In genomic region chr2:153861960-153862359, GRCm38 (mm10) we compare ENCODE assay signal across 23 mouse cellular contexts. TPM values are rescaled to one million over a fixed set of nuclear protein-coding genes. Genes with fewer than 3 reads are reported as not detected.
DNase-seq lines count a peak whose midpoint lies in the region; ATAC-seq lines count a peak whose summit lies in the region.
"Had no signal": no experiment of that assay in that cellular context is flagged by ENCODE, and none has a peak within 500 bp of the region (broad histone marks: within the 10 kb centered on the region; RNA-seq: fewer than 3 reads in every experiment).

No protein-coding gene starts in this region.

- no peaks in the 10 kb centered on the region for H3K4me1 ChIP-seq in limb, embryonic 13.5 days
- no peaks in the 10 kb centered on the region for H3K4me1 ChIP-seq in limb, embryonic 10.5 days
- no peaks in the 10 kb centered on the region for H3K4me1 ChIP-seq in midbrain, embryonic 10.5 days
- H3K4me1 ChIP-seq in intestine, embryonic 15.5 days (replicated peaks), result no peaks in the 10 kb centered on the region
- H3K4me1 ChIP-seq: embryonic facial prominence, embryonic 12.5 days; forebrain, embryonic 12.5 days; forebrain, embryonic 15.5 days; hindbrain, embryonic 12.5 days; hindbrain, embryonic 15.5 days had no signal

- no peaks in the 10 kb centered on the region for H3K9me3 ChIP-seq in limb, embryonic 13.5 days
- no peaks in the 10 kb centered on the region for H3K9me3 ChIP-seq in limb, embryonic 10.5 days (replicated peaks)
- peaks cover 3% of the 10 kb centered on the region; the same call in 1 of the 2 replicates for H3K9me3 ChIP-seq in midbrain, embryonic 10.5 days (replicated peaks)
- H3K9me3 ChIP-seq in intestine, embryonic 15.5 days, result no peaks in the 10 kb centered on the region
- H3K9me3 ChIP-seq: embryonic facial prominence, embryonic 12.5 days; forebrain, embryonic 12.5 days; forebrain, embryonic 15.5 days; hindbrain, embryonic 12.5 days; hindbrain, embryonic 15.5 days had no signal

- no peaks in the 10 kb centered on the region for H3K36me3 ChIP-seq in limb, embryonic 13.5 days
- no peaks in the 10 kb centered on the region for H3K36me3 ChIP-seq in limb, embryonic 10.5 days
- no peaks in the 10 kb centered on the region for H3K36me3 ChIP-seq in midbrain, embryonic 10.5 days
- no peaks in the 10 kb centered on the region for H3K36me3 ChIP-seq in intestine, embryonic 15.5 days
- H3K36me3 ChIP-seq: embryonic facial prominence, embryonic 12.5 days; forebrain, embryonic 12.5 days; forebrain, embryonic 15.5 days; hindbrain, embryonic 12.5 days; hindbrain, embryonic 15.5 days had no signal

- no peaks in the 10 kb centered on the region for H3K27me3 ChIP-seq in limb, embryonic 13.5 days
- no peaks in the 10 kb centered on the region for H3K27me3 ChIP-seq in limb, embryonic 10.5 days (ENCODE audit: low read depth, poor library complexity, severe bottlenecking)
- H3K27me3 ChIP-seq in midbrain, embryonic 10.5 days (ENCODE audit: low read depth, poor library complexity, severe bottlenecking), result 0 out of 2 replicates have a peak, but pooled peaks cover 3% of the 10 kb centered on the region
- no peaks in the 10 kb centered on the region; the same call in 1 of the 2 replicates for H3K27me3 ChIP-seq in intestine, embryonic 15.5 days (replicated peaks)
- H3K27me3 ChIP-seq: embryonic facial prominence, embryonic 12.5 days; forebrain, embryonic 15.5 days; hindbrain, embryonic 12.5 days; hindbrain, embryonic 15.5 days had no signal

- H3K9ac ChIP-seq in limb, embryonic 13.5 days, result no peak overlapping the region
- H3K9ac ChIP-seq in intestine, embryonic 15.5 days, result no peak overlapping the region
- H3K9ac ChIP-seq: embryonic facial prominence, embryonic 12.5 days; forebrain, embryonic 12.5 days; forebrain, embryonic 15.5 days; hindbrain, embryonic 12.5 days; hindbrain, embryonic 15.5 days had no signal

- H3K4me3 ChIP-seq in limb, embryonic 13.5 days, result no peak overlapping the region
- H3K4me3 ChIP-seq in limb, embryonic 10.5 days, result no peak overlapping the region
- H3K4me3 ChIP-seq in midbrain, embryonic 10.5 days, result no peak overlapping the region
- H3K4me3 ChIP-seq in intestine, embryonic 15.5 days (replicated peaks), result no peak overlapping the region
- H3K4me3 ChIP-seq: embryonic facial prominence, embryonic 12.5 days; erythroblast, embryonic 14.5 days; forebrain, embryonic 12.5 days; forebrain, embryonic 15.5 days; heart, adult 2 months; hindbrain, embryonic 12.5 days; hindbrain, embryonic 15.5 days had no signal

- peak; percentile 75; the same call in 1 of the 2 replicates for ATAC-seq in limb, embryonic 13.5 days (ENCODE audit: low FRiP score, low read depth)
- ATAC-seq in intestine, embryonic 15.5 days, result no peak
- ATAC-seq: activated CD4-positive, CD25-positive, alpha-beta regulatory T cell, adult 4 months; forebrain, embryonic 15.5 days had no signal

- H3K4me2 ChIP-seq in limb, embryonic 13.5 days (replicated peaks), result no peak overlapping the region
- H3K4me2 ChIP-seq in intestine, embryonic 15.5 days (replicated peaks), result no peak overlapping the region
- H3K4me2 ChIP-seq: embryonic facial prominence, embryonic 12.5 days; forebrain, embryonic 12.5 days; forebrain, embryonic 15.5 days; heart, embryonic 11.5 days; hindbrain, embryonic 12.5 days; hindbrain, embryonic 15.5 days had no signal

- DNase-seq in limb, embryonic 10.5 days (ENCODE audit: low spot score), result no peak
- DNase-seq in A20 (ENCODE audit: low read depth, low spot score), result peak; percentile 91
- peak; percentile 4 for DNase-seq in brain, adult 2 months (ENCODE audit: low read depth, low spot score)
- no peak for DNase-seq in midbrain, embryonic 10.5 days (ENCODE audit: low spot score)
- DNase-seq: adrenal gland, adult 8-10 months; adrenal gland, postnatal 25 days; cerebellum, adult 18-20 months; cerebellum, adult 9-10 months; cerebellum, postnatal 14 days; gastrocnemius, postnatal 25 days; heart, adult 2 months had no signal

- 74% methylated on average over 3 of the region's 3 CpGs for WGBS in limb, embryonic 13.5 days
- WGBS in limb, embryonic 10.5 days, result 95% methylated on average over 3 of the region's 3 CpGs
- WGBS in midbrain, embryonic 10.5 days, result 68% methylated on average over 3 of the region's 3 CpGs
- WGBS in intestine, embryonic 15.5 days, result 87% methylated on average over 3 of the region's 3 CpGs

- H3K27ac ChIP-seq in limb, embryonic 13.5 days, result no peak overlapping the region
- H3K27ac ChIP-seq in limb, embryonic 10.5 days, result no peak overlapping the region
- H3K27ac ChIP-seq in midbrain, embryonic 10.5 days (replicated peaks), result no peak overlapping the region
- H3K27ac ChIP-seq in intestine, embryonic 15.5 days, result no peak overlapping the region
- H3K27ac ChIP-seq: embryonic facial prominence, embryonic 12.5 days; forebrain, embryonic 12.5 days; forebrain, embryonic 15.5 days; heart, adult 2 months; hindbrain, embryonic 12.5 days; hindbrain, embryonic 15.5 days had no signal

RNA-seq across cellular contexts. Expression of gene Sun5, which starts 8.9 kb away (rescaled TPM):
- polyA plus RNA-seq in limb, embryonic 13.5 days (2015; fragmentation: Nextera tagmentation; extraction: Ambion mirVana), result not detected in 2 replicates
- not detected in 2 replicates for polyA plus RNA-seq in limb, embryonic 10.5 days (2016; fragmentation: Nextera tagmentation; extraction: Ambion mirVana)
- not detected in 2 replicates for polyA plus RNA-seq in midbrain, embryonic 10.5 days (2016; fragmentation: Nextera tagmentation; extraction: Ambion mirVana)
- polyA plus RNA-seq in intestine, embryonic 15.5 days (2015; fragmentation: Nextera tagmentation; extraction: Ambion mirVana), result not detected in 2 replicates
- polyA plus RNA-seq: activated CD4-positive, CD25-positive, alpha-beta regulatory T cell, adult 4 months; embryonic facial prominence, embryonic 12.5 days; erythroblast, embryonic 14.5 days; forebrain, embryonic 12.5 days; forebrain, embryonic 15.5 days; heart, adult 2 months; heart, embryonic 11.5 days; heart, embryonic 14.5 days; heart, postnatal 0 days; hindbrain, embryonic 12.5 days; hindbrain, embryonic 15.5 days had no signal

RNA-seq across cellular contexts. Expression of gene Bpifb2, which starts 12.9 kb away (rescaled TPM):
- not detected in 2 replicates for polyA plus RNA-seq in limb, embryonic 13.5 days (2015; fragmentation: Nextera tagmentation; extraction: Ambion mirVana)
- polyA plus RNA-seq in limb, embryonic 10.5 days (2016; fragmentation: Nextera tagmentation; extraction: Ambion mirVana), result not detected in 2 replicates
- not detected in 2 replicates for polyA plus RNA-seq in midbrain, embryonic 10.5 days (2016; fragmentation: Nextera tagmentation; extraction: Ambion mirVana)
- not detected in 2 replicates for polyA plus RNA-seq in intestine, embryonic 15.5 days (2015; fragmentation: Nextera tagmentation; extraction: Ambion mirVana)
- polyA plus RNA-seq: activated CD4-positive, CD25-positive, alpha-beta regulatory T cell, adult 4 months; embryonic facial prominence, embryonic 12.5 days; erythroblast, embryonic 14.5 days; forebrain, embryonic 12.5 days; forebrain, embryonic 15.5 days; heart, adult 2 months; heart, embryonic 11.5 days; heart, embryonic 14.5 days; heart, postnatal 0 days; hindbrain, embryonic 12.5 days had no signal

RNA-seq across cellular contexts. Expression of gene Bpifb6, which starts 38.2 kb away (rescaled TPM):
- polyA plus RNA-seq in limb, embryonic 13.5 days (2015; fragmentation: Nextera tagmentation; extraction: Ambion mirVana), result not detected in 2 replicates
- polyA plus RNA-seq in limb, embryonic 10.5 days (2016; fragmentation: Nextera tagmentation; extraction: Ambion mirVana), result not detected in 2 replicates
- polyA plus RNA-seq in midbrain, embryonic 10.5 days (2016; fragmentation: Nextera tagmentation; extraction: Ambion mirVana), result not detected in 2 replicates
- polyA plus RNA-seq in intestine, embryonic 15.5 days (2015; fragmentation: Nextera tagmentation; extraction: Ambion mirVana), result not detected in 2 replicates
- polyA plus RNA-seq: activated CD4-positive, CD25-positive, alpha-beta regulatory T cell, adult 4 months; embryonic facial prominence, embryonic 12.5 days; erythroblast, embryonic 14.5 days; forebrain, embryonic 12.5 days; forebrain, embryonic 15.5 days; heart, adult 2 months; heart, embryonic 11.5 days; heart, embryonic 14.5 days; heart, postnatal 0 days; hindbrain, embryonic 12.5 days had no signal

RNA-seq across cellular contexts. Expression of gene Bpifb3, which starts 56.1 kb away (rescaled TPM):
- not detected in 2 replicates for polyA plus RNA-seq in limb, embryonic 13.5 days (2015; fragmentation: Nextera tagmentation; extraction: Ambion mirVana)
- not detected in 2 replicates for polyA plus RNA-seq in limb, embryonic 10.5 days (2016; fragmentation: Nextera tagmentation; extraction: Ambion mirVana)
- not detected in 2 replicates for polyA plus RNA-seq in midbrain, embryonic 10.5 days (2016; fragmentation: Nextera tagmentation; extraction: Ambion mirVana)
- polyA plus RNA-seq in intestine, embryonic 15.5 days (2015; fragmentation: Nextera tagmentation; extraction: Ambion mirVana), result not detected in 2 replicates
- polyA plus RNA-seq: activated CD4-positive, CD25-positive, alpha-beta regulatory T cell, adult 4 months; embryonic facial prominence, embryonic 12.5 days; erythroblast, embryonic 14.5 days; forebrain, embryonic 12.5 days; forebrain, embryonic 15.5 days; heart, adult 2 months; heart, embryonic 11.5 days; heart, embryonic 14.5 days; heart, postnatal 0 days; hindbrain, embryonic 12.5 days; hindbrain, embryonic 15.5 days had no signal

Comparison
In these comparisons a context has a peak if more than half of its experiments do, and no peak if none do; other contexts are left out.
1. DNase-seq: peak in A20 (single experiment) and brain, adult 2 months (single experiment); none in limb, embryonic 10.5 days (single experiment) and midbrain, embryonic 10.5 days (single experiment).